Mouse (Mus musculus) liver, adult 2 months (tissue): ENCODE data around the gene Pskh1. TPM values are rescaled to one million over a fixed set of nuclear protein-coding genes. Genes with fewer than 3 reads are reported as not detected.
A peak's percentile ranks its signal among the peaks of the same experiment; 100 is the strongest.

Experiments used
- DNase-seq: peaks from one replicate; pipeline ENCODE4 v3.0.0-alpha.2; 2011; ENCODE audit warnings: low read depth, low spot score; ENCODE audit errors: extremely low read depth
- H3K27ac ChIP-seq: fragments of 200-500 bp; replicated peaks from 2 replicates; pipeline ENCODE4 v1.5.1; 2012; ENCODE audit warnings: low read depth, mild to moderate bottlenecking, control low read depth, inconsistent platforms, low read length; ENCODE audit not compliant: insufficient read depth
- H3K27me3 ChIP-seq: fragments of 200-500 bp; 2 replicates; pipeline ENCODE4 v1.6.1; 2012; ENCODE audit warnings: mild to moderate bottlenecking, moderate library complexity, low read length, inconsistent platforms; ENCODE audit not compliant: control insufficient read depth, insufficient read depth
- H3K36me3 ChIP-seq: fragments of 200-500 bp; 2 replicates; pipeline ENCODE4 v1.6.1; 2012; ENCODE audit warnings: low read length, inconsistent platforms; ENCODE audit not compliant: control insufficient read depth, insufficient read depth
- H3K4me1 ChIP-seq: fragments of 200-500 bp; 2 replicates; pipeline ENCODE4 v1.6.1; 2011; ENCODE audit warnings: low read length; ENCODE audit not compliant: control insufficient read depth, insufficient read depth
- H3K4me3 ChIP-seq: fragments of 200-500 bp; 2 replicates; pipeline ENCODE4 v1.5.1; 2011; ENCODE audit warnings: low read depth, mild to moderate bottlenecking, control low read depth, low read length, moderate library complexity; ENCODE audit not compliant: insufficient read depth
- H3K79me2 ChIP-seq: fragments of 200-500 bp; 2 replicates; pipeline ENCODE4 v1.6.1; 2012; ENCODE audit warnings: inconsistent platforms, mild to moderate bottlenecking, low read length, moderate library complexity; ENCODE audit not compliant: control insufficient read depth, insufficient read depth
- H3K9ac ChIP-seq: fragments of 200-500 bp; 2 replicates; pipeline ENCODE4 v1.6.1; 2012; ENCODE audit warnings: low read depth, mild to moderate bottlenecking, control low read depth, inconsistent platforms, low read length
- CTCF ChIP-seq: fragments of 200-500 bp; IDR thresholded peaks from 2 replicates; pipeline ENCODE4 v1.5.1; 2011; ENCODE audit warnings: low read depth, low read length, control low read depth
- POLR2A ChIP-seq: fragments of 200-500 bp; IDR thresholded peaks from 2 replicates; pipeline ENCODE4 v1.6.1; 2011; ENCODE audit warnings: low read length, control low read depth; ENCODE audit not compliant: insufficient read depth; ENCODE audit errors: extremely low read depth
- WGBS: fragments of 180-500 bp; shearing (Covaris S2); methylation state at CpG from one replicate; pipeline ENCODE4 v1.1.7; 2018; 5-methylcytosine and 5-hydroxymethylcytosine counted together
- polyA plus RNA-seq: library from polyadenylated mRNA; depleted of rRNA; stranded (reverse); fragments of >200 nt; gene quantifications from 2 replicates; pipeline ENCODE4 v1.2.3, GENCODE M21; 2012
- total RNA-seq: library from RNA; depleted of rRNA; stranded (reverse); fragments of >200 nt; gene quantifications from 2 replicates; pipeline ENCODE4 v1.2.3, GENCODE M21; 2014

The Pskh1 gene
- total and polyA plus RNA-seq, 2 experiments: 19.0 to 37.9 TPM

- DNase-seq: peak; percentile 31
- H3K27ac ChIP-seq: no peak overlapping the region
- H3K4me3 ChIP-seq: peak overlapping the region; percentile 91; the same call in 1 of the 2 replicates
- TF ChIP-seq CTCF: no peak
- TF ChIP-seq POLR2A: no peak
- H3K27me3 ChIP-seq: no peaks in the 10 kb centered on the region
- H3K36me3 ChIP-seq: no peaks in the 10 kb centered on the region
- H3K4me1 ChIP-seq: peaks cover 13% of the 10 kb centered on the region
- H3K9ac ChIP-seq: no peak overlapping the region; the same call in 1 of the 2 replicates
- H3K79me2 ChIP-seq: peaks cover 20% of the 10 kb centered on the region; the same call in 1 of the 2 replicates
- 53% methylated on average over 12 of the region's 12 CpGs for WGBS
Measured at GRCm38 (mm10) chr8:105964506-105965265, 64.4 kb downstream of the Pskh1 start.

- 3% methylated on average over 40 of the region's 40 CpGs for WGBS
- peaks cover 13% of the 10 kb centered on the region for H3K4me1 ChIP-seq
- peak overlapping the region; percentile 94 for H3K9ac ChIP-seq
- no peaks in the 10 kb centered on the region for H3K36me3 ChIP-seq
- peaks cover 20% of the 10 kb centered on the region; the same call in 1 of the 2 replicates for H3K79me2 ChIP-seq
- peak overlapping the region; percentile 91 for H3K4me3 ChIP-seq
- no peaks in the 10 kb centered on the region for H3K27me3 ChIP-seq
- DNase-seq: no peak
- TF ChIP-seq POLR2A: no peak
- TF ChIP-seq CTCF: no peak
- peak overlapping the region; percentile 67 for H3K27ac ChIP-seq
Measured at GRCm38 (mm10) chr8:105965266-105965904, 65.1 kb downstream of the Pskh1 start.

GRCm38 (mm10) chr8:105965905-105966341 is 65.7 kb downstream of the Pskh1 start, which contains the start of gene Slc12a4:
TSS of gene Slc12a4 (minus strand) at chr8:105966097.
- peak within 1 kb of the TSS; percentile 91 for H3K4me3 ChIP-seq
- H3K4me1 ChIP-seq: peaks cover 13% of the 10 kb centered on the region
- H3K27ac ChIP-seq: peak within 1 kb of the TSS; percentile 67
- H3K79me2 ChIP-seq: peaks cover 20% of the 10 kb centered on the region; the same call in 1 of the 2 replicates
- TF ChIP-seq CTCF (no peak), POLR2A (peak; percentile 72; the same call in 1 of the 2 replicates)
- H3K27me3 ChIP-seq: no peaks in the 10 kb centered on the region
- DNase-seq: peak; percentile 20
- H3K9ac ChIP-seq: peak within 1 kb of the TSS; percentile 94
- under 1% methylated on average over 46 of the region's 47 CpGs for WGBS
- H3K36me3 ChIP-seq: no peaks in the 10 kb centered on the region

- Histone ChIP-seq H3K36me3 (no peaks in the 10 kb centered on the region), H3K9ac (no peak overlapping the region), H3K79me2 (peaks cover 20% of the 10 kb centered on the region; the same call in 1 of the 2 replicates), H3K27ac (no peak overlapping the region), H3K27me3 (no peaks in the 10 kb centered on the region), H3K4me1 (peaks cover 13% of the 10 kb centered on the region), H3K4me3 (peak overlapping the region; percentile 25)
- TF ChIP-seq CTCF (no peak), POLR2A (no peak)
- WGBS: 45% methylated on average over 19 of the region's 19 CpGs
- no peak for DNase-seq
Measured at GRCm38 (mm10) chr8:105966692-105967311, 66.6 kb downstream of the Pskh1 start.

- H3K27ac ChIP-seq: no peak overlapping the region
- no peak overlapping the region for H3K9ac ChIP-seq
- H3K4me3 ChIP-seq: no peak overlapping the region
- no peaks in the 10 kb centered on the region for H3K27me3 ChIP-seq
- TF ChIP-seq POLR2A: no peak
- no peak for TF ChIP-seq CTCF
- no peaks in the 10 kb centered on the region for H3K36me3 ChIP-seq
- peaks cover 11% of the 10 kb centered on the region; the same call in 1 of the 2 replicates for H3K79me2 ChIP-seq
- DNase-seq: no peak
- 90% methylated on average over 1 of the region's 1 CpGs for whole genome bisulfite sequencing
- peaks cover 12% of the 10 kb centered on the region for H3K4me1 ChIP-seq
Measured at GRCm38 (mm10) chr8:105969367-105969766, 69.1 kb downstream of the Pskh1 start.
